Mouse (Mus musculus) midbrain, embryonic 13.5 days (tissue): ENCODE measurements at regions not wholly inside any gene's neighbourhood (a gene's known extent, or its start where the extent isn't known, plus 50 kb on each side); places are given as distances from the start of the nearest gene placed in this dataset.

Source experiments
- ATAC-seq: fragments of 200-750 bp; cut with Nextera tagmentation; 2 replicates; pipeline ENCODE4 v1.8.0; 2017; ENCODE audit warnings: mild to moderate bottlenecking, moderate TSS enrichment, moderate library complexity
- H3K27ac ChIP-seq: fragments of 300-500 bp; sonication (generic); 2 replicates; pipeline ENCODE4 v1.5.1; 2015; ENCODE audit warnings: inconsistent platforms, mild to moderate bottlenecking, moderate library complexity
- H3K27me3 ChIP-seq: fragments of 300-500 bp; sonication (generic); 2 replicates; pipeline ENCODE4 v1.6.1; 2015; ENCODE audit warnings: mild to moderate bottlenecking, inconsistent platforms
- H3K36me3 ChIP-seq: fragments of 300-500 bp; sonication (generic); 2 replicates; pipeline ENCODE4 v1.6.1; 2015; ENCODE audit warnings: mild to moderate bottlenecking, inconsistent platforms
- H3K4me1 ChIP-seq: fragments of 300-500 bp; sonication (generic); replicated peaks from 2 replicates; pipeline ENCODE4 v1.6.1; 2015; ENCODE audit warnings: inconsistent platforms
- H3K4me2 ChIP-seq: fragments of 300-500 bp; sonication (generic); replicated peaks from 2 replicates; pipeline ENCODE4 v1.6.1; 2015; ENCODE audit warnings: moderate library complexity, mild to moderate bottlenecking, inconsistent platforms
- H3K4me3 ChIP-seq: fragments of 300-500 bp; sonication (generic); replicated peaks from 2 replicates; pipeline ENCODE4 v1.5.1; 2015; ENCODE audit warnings: mild to moderate bottlenecking, inconsistent platforms
- H3K9ac ChIP-seq: fragments of 300-500 bp; sonication (generic); replicated peaks from 2 replicates; pipeline ENCODE4 v1.6.1; 2015; ENCODE audit warnings: mild to moderate bottlenecking, inconsistent platforms
- H3K9me3 ChIP-seq: fragments of 300-500 bp; sonication (generic); 2 replicates; pipeline ENCODE4 v1.6.1; 2016; ENCODE audit warnings: mild to moderate bottlenecking, inconsistent platforms
- WGBS: fragments of 180-500 bp; shearing (Covaris S2); methylation state at CpG from one replicate; pipeline ENCODE4 v1.1.7; 2015; 5-methylcytosine and 5-hydroxymethylcytosine counted together

- H3K4me1 ChIP-seq: no peaks in the 10 kb centered on the region
- no peak overlapping the region for H3K9ac ChIP-seq
- ATAC-seq: no peak
- no peaks in the 10 kb centered on the region for H3K36me3 ChIP-seq
- no peak overlapping the region for H3K4me3 ChIP-seq
- 23% methylated on average over 6 of the region's 6 CpGs for WGBS
- H3K27me3 ChIP-seq: no peaks in the 10 kb centered on the region
- no peak overlapping the region for H3K27ac ChIP-seq
- no peaks in the 10 kb centered on the region for H3K9me3 ChIP-seq
- no peak overlapping the region for H3K4me2 ChIP-seq
Measured at GRCm38 (mm10) chr2:47424910-47425309, 1389.0 kb upstream of the Acvr2a start.

- Histone ChIP-seq H3K4me3 (no peak overlapping the region), H3K9ac (no peak overlapping the region), H3K27ac (no peak overlapping the region), H3K4me2 (no peak overlapping the region), H3K36me3 (no peaks in the 10 kb centered on the region), H3K27me3 (no peaks in the 10 kb centered on the region), H3K4me1 (no peaks in the 10 kb centered on the region), H3K9me3 (no peaks in the 10 kb centered on the region)
- ATAC-seq: no peak
- 79% methylated on average over 2 of the region's 2 CpGs for WGBS
Measured at GRCm38 (mm10) chr2:47429843-47430242, 1384.1 kb upstream of the Acvr2a start.

GRCm38 (mm10) chr2:47466043-47466442, 1347.9 kb upstream of the Acvr2a start:
- H3K27ac ChIP-seq: no peak overlapping the region
- H3K4me2 ChIP-seq: no peak overlapping the region
- no peak for ATAC-seq
- no peak overlapping the region for H3K9ac ChIP-seq
- no peak overlapping the region for H3K4me3 ChIP-seq
- no peaks in the 10 kb centered on the region for H3K4me1 ChIP-seq
- H3K36me3 ChIP-seq: no peaks in the 10 kb centered on the region
- WGBS: 72% methylated on average over 4 of the region's 4 CpGs
- H3K27me3 ChIP-seq: no peaks in the 10 kb centered on the region
- no peaks in the 10 kb centered on the region for H3K9me3 ChIP-seq

- WGBS: 16% methylated on average over 5 of the region's 5 CpGs
- no peak overlapping the region for H3K4me3 ChIP-seq
- H3K9me3 ChIP-seq: no peaks in the 10 kb centered on the region
- no peaks in the 10 kb centered on the region for H3K27me3 ChIP-seq
- no peak overlapping the region for H3K4me2 ChIP-seq
- no peaks in the 10 kb centered on the region for H3K4me1 ChIP-seq
- H3K27ac ChIP-seq: no peak overlapping the region
- ATAC-seq: peak; percentile 72
- H3K9ac ChIP-seq: no peak overlapping the region
- H3K36me3 ChIP-seq: no peaks in the 10 kb centered on the region
Measured at GRCm38 (mm10) chr2:47491874-47492539, 1321.9 kb upstream of the Acvr2a start.
